Mouse (Mus musculus) liver, embryonic 14.5 days (tissue): ENCODE results near the gene Usp25. TPM values are rescaled to one million over a fixed set of nuclear protein-coding genes. Genes with fewer than 3 reads are reported as not detected.

ENCODE experiments used
- ATAC-seq: fragments of 200-750 bp; cut with Nextera tagmentation; 2 replicates; pipeline ENCODE4 v1.8.0; 2017; ENCODE audit warnings: moderate number of reproducible peaks, mild to moderate bottlenecking, moderate library complexity; ENCODE audit not compliant: insufficient read depth
- DNase-seq, 3 experiments: peaks; one replicate each; pipeline ENCODE4 v3.0.0-alpha.2; 2012 to 2013; ENCODE audit warnings: low read depth in 3 of 3, low spot score in 3 of 3
- H3K27ac ChIP-seq: fragments of 300-500 bp; sonication (generic); 2 replicates; pipeline ENCODE4 v1.5.1; 2014; ENCODE audit warnings: moderate library complexity, mild to moderate bottlenecking, control low read depth, inconsistent platforms
- H3K27me3 ChIP-seq: fragments of 300-500 bp; sonication (generic); 2 replicates; pipeline ENCODE4 v1.6.1; 2014; ENCODE audit warnings: mild to moderate bottlenecking, low read length, moderate library complexity; ENCODE audit not compliant: control insufficient read depth, insufficient read depth
- H3K36me3 ChIP-seq: fragments of 300-500 bp; sonication (generic); replicated peaks from 2 replicates; pipeline ENCODE4 v1.6.1; 2014; ENCODE audit warnings: low read depth; ENCODE audit not compliant: control insufficient read depth, insufficient read depth
- H3K4me1 ChIP-seq, 2 experiments: fragments of 200-500 bp in 1 of 2; fragments of 300-500 bp in 1 of 2; sonication (generic) in 1 of 2; replicated peaks; 2 replicates each; pipeline ENCODE4 v1.6.1; 2012 to 2014; ENCODE audit warnings: antibody characterized with exemption in 1 of 2, inconsistent platforms in 1 of 2, low read length in 1 of 2; ENCODE audit not compliant: control insufficient read depth in 2 of 2, insufficient read depth in 2 of 2
- H3K4me2 ChIP-seq: fragments of 300-500 bp; sonication (generic); 2 replicates; pipeline ENCODE4 v1.6.1; 2014; ENCODE audit warnings: low read depth, mild to moderate bottlenecking, control low read depth, moderate library complexity
- H3K4me3 ChIP-seq, 2 experiments: fragments of 200-500 bp in 1 of 2; fragments of 300-500 bp in 1 of 2; sonication (generic) in 1 of 2; 2 replicates each; pipeline ENCODE4 v1.5.1; 2012 to 2014; ENCODE audit warnings: low read depth in 2 of 2, low read length in 2 of 2, mild to moderate bottlenecking in 2 of 2, control low read depth in 1 of 2, inconsistent platforms in 1 of 2, moderate library complexity in 1 of 2; ENCODE audit not compliant: insufficient read depth in 1 of 2
- H3K9ac ChIP-seq: fragments of 300-500 bp; sonication (generic); replicated peaks from 2 replicates; pipeline ENCODE4 v1.6.1; 2014; ENCODE audit warnings: mild to moderate bottlenecking, control low read depth, moderate library complexity
- H3K9me3 ChIP-seq: fragments of 300-500 bp; sonication (generic); 2 replicates; pipeline ENCODE4 v1.6.1; 2016; ENCODE audit warnings: low read length, mixed read lengths; ENCODE audit not compliant: control insufficient read depth
- CTCF ChIP-seq: IDR thresholded peaks from 2 replicates; pipeline ENCODE4 v1.5.1; 2016; ENCODE audit warnings: antibody characterized with exemption, low read depth, control low read depth
- EP300 ChIP-seq: IDR thresholded peaks from 2 replicates; pipeline ENCODE4 v1.6.1; 2016; ENCODE audit warnings: antibody characterized with exemption, low read depth
- WGBS: fragments of 180-500 bp; shearing (Covaris S2); extraction: QIAGEN DNeasy Blood & Tissue Kit; methylation state at CpG from one replicate; pipeline ENCODE4 v1.1.7; 2014; ENCODE audit not compliant: insufficient replicate concordance; 5-methylcytosine and 5-hydroxymethylcytosine counted together
- polyA plus RNA-seq, 2 experiments: library from polyadenylated mRNA; depleted of rRNA in 1 of 2; stranded (reverse) in 1 of 2; unstranded in 1 of 2; fragments of >200 nt; fragmentation: Nextera tagmentation in 1 of 2; extraction: Ambion mirVana in 1 of 2; gene quantifications; 2 replicates each; pipeline versions ENCODE4 v1.2.1 to v1.2.3; 2012 to 2014

Gene Usp25
- polyA plus RNA-seq, 2 experiments: 30.4 to 45.5 TPM

DNA sequence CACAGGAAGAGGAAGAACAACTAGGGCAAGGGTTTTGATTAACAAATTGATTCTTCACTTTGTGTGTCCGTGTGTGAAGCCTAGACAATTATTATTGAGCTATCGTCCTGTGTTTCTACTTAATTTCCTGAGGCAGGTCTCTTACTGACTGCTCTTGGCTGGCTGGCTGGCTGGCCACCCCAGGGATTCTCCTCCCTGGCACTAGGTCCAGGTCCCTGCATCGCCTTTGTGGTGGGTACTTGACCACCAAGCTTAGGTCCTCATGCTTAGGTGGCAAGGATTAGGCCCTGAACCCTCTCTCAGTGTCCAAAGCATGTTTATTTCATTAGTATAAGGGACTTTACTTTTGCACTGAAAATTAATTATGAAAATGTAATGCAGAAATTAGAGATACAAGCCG, 12.6 kb downstream of the Usp25 start:
- ATAC-seq (no peak), DNase-seq (no peak)
- Histone ChIP-seq H3K4me2 (peak overlapping the region; percentile 77), H3K4me1 (peaks cover 83 to 84% of the 10 kb centered on the region in 2 experiments), H3K9me3 (no peaks in the 10 kb centered on the region), H3K27ac (peak overlapping the region; percentile 97), H3K4me3 (peak overlapping the region in 1 of 2 experiments; percentile 13; a peak in 2 of 4 replicates), H3K27me3 (no peaks in the 10 kb centered on the region), H3K36me3 (peaks cover 20% of the 10 kb centered on the region), H3K9ac (peak overlapping the region; percentile 62)
- 73% methylated on average over 4 of the region's 4 CpGs for WGBS
- no peak for TF ChIP-seq EP300
- no peak for TF ChIP-seq CTCF

DNA sequence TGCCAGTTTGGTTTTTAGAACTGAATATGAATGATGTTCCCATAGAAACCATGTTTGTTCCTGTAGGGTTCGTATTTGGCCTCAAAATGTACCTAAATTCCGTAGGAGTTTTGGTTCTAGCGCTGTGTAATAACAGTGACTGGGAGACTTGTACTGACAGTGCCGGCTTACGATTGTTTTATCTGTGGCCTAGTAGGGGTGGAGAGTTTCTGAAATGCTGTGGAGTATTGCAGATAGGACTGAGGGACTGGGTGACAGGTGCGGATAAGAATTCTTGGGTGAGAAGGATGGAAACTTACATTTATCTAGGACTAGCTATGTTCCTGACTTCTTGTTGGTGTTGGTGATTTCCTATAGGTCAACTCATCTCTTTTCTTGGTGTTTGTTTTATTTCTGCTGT, 13.4 kb downstream of the Usp25 start:
- Histone ChIP-seq H3K9ac (peak overlapping the region; percentile 74), H3K36me3 (peaks cover 20% of the 10 kb centered on the region), H3K9me3 (no peaks in the 10 kb centered on the region), H3K4me2 (peak overlapping the region; percentile 77), H3K27ac (peak overlapping the region; percentile 97), H3K4me1 (peaks cover 82% of the 10 kb centered on the region in 2 experiments), H3K27me3 (no peaks in the 10 kb centered on the region), H3K4me3 (peak overlapping the region; percentile 48 to 62)
- peak; percentile 91 for ATAC-seq
- peak; percentile 88 to 90 (median 89) for DNase-seq
- TF ChIP-seq CTCF: no peak
- peak; percentile 99 for TF ChIP-seq EP300
- WGBS: 14% methylated on average over 6 of the region's 6 CpGs

DNA sequence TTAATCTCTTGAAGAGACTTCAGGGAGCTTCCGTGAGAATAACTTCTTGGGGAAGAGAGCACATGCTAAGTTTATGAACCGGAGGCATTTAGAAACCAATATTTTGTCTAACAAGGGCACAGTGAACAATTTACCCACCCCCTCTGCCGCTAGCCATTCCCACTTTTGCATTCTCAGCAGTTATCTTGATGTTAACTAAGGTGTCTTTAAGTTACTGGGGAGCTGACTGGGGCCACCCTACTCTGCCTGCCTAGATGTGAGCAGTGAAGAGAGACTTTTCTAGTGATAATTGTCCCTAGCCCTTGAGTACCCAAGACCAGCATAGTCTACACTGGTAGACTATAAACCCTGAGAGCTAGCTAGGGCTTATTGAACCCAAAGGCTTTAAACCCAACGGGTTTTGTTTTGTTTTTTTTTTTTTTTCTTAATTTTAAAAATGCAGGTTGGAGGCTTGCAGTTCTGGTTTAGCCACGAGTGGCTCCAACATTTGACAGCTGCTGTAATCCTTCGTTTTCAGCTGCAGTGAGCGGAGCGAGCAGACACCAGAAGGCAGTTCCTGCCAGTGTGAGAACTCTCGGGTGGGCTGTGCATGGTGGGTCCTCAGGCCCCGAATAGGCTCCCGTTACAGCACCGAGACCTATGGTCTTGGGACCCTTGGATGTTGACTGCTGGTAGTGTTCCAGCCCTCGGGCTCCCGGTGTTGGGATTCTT, 14.6 kb downstream of the Usp25 start:
- peak overlapping the region; percentile 97 for H3K27ac ChIP-seq
- no peaks in the 10 kb centered on the region for H3K9me3 ChIP-seq
- no peak for DNase-seq
- peak overlapping the region; percentile 74 for H3K9ac ChIP-seq
- TF ChIP-seq EP300 (peak; percentile 11; the same call in 1 of the 2 replicates), CTCF (no peak)
- peak; percentile 45 for ATAC-seq
- H3K4me3 ChIP-seq: peak overlapping the region; percentile 48 to 62
- peaks cover 20% of the 10 kb centered on the region for H3K36me3 ChIP-seq
- WGBS: 32% methylated on average over 14 of the region's 14 CpGs
- peak overlapping the region; percentile 77 for H3K4me2 ChIP-seq
- H3K27me3 ChIP-seq: no peaks in the 10 kb centered on the region
- H3K4me1 ChIP-seq: peaks cover 73 to 75% of the 10 kb centered on the region in 2 experiments

DNA sequence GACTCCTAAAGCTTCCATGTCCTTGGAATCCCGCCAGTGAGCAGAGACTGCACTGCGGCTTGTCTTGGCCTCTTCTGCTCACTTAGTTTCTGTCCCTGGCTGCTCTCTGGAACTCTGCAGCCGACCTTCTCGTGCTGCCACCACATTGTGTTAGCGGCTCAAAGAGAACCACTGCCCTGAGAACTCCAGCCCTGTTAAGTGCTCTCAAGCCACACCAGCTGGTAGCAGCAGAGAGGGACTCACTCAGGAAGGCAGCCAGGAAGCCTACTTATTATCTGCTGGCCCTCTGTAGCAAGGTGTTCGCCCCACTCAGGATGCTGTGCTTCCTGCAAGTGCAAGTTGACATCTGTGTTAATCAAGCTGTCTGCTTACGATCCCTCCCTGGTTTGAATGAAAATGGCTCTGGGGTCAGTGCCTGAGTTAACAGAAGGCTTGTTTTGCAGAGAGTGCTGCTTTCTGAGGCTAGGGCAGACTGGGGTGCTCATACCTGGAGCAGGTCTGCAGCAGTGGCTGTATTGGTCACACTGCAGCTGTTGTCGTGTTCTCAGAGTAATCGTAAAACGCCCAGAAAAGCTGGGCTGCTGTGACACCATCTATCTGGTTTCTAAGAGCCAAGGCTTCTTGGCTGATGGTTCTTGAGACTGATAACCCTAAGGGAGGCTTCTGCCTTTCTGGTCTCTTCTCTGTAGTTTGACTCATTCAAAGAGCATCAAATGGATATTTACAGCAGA, 15.3 kb downstream of the Usp25 start:
- H3K27ac ChIP-seq: peak overlapping the region; percentile 97
- H3K4me3 ChIP-seq: peak overlapping the region; percentile 48 to 62
- DNase-seq: peak in 2 of 3 experiments; percentile 41 to 44
- no peaks in the 10 kb centered on the region for H3K9me3 ChIP-seq
- H3K36me3 ChIP-seq: peaks cover 26% of the 10 kb centered on the region
- H3K4me2 ChIP-seq: peak overlapping the region; percentile 77
- peak overlapping the region; percentile 74 for H3K9ac ChIP-seq
- 17% methylated on average over 10 of the region's 10 CpGs for WGBS
- ATAC-seq: peak; percentile 48
- H3K4me1 ChIP-seq: peaks cover 66 to 68% of the 10 kb centered on the region in 2 experiments
- H3K27me3 ChIP-seq: no peaks in the 10 kb centered on the region
- TF ChIP-seq EP300 (peak; percentile 63), CTCF (peak; percentile 48)

DNA sequence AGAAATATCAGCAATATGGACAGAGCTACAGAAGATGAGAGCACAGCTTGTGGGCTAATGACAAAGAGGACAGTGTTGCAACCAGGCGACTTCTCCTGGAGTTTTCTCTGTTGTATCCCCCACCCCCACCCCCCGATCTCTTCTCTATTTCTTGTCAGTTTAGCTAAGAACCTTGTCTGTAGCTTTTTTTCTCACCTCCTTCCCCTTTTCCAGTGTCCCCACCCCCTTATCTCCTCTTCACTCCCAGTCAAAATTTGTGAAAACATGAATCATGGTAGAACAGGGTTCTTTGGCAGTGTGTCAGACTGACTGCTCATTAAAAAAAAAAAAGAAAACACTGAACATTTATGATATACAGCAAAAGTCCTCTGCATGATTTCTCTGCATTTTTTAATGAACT, 16.9 kb downstream of the Usp25 start:
- DNase-seq (no peak), ATAC-seq (no peak)
- Histone ChIP-seq H3K36me3 (peaks cover 28% of the 10 kb centered on the region), H3K4me1 (peaks cover 51 to 52% of the 10 kb centered on the region in 2 experiments), H3K4me3 (no peak overlapping the region), H3K4me2 (peak overlapping the region; percentile 77), H3K27me3 (no peaks in the 10 kb centered on the region), H3K9ac (no peak overlapping the region; the same call in 1 of the 2 replicates), H3K9me3 (no peaks in the 10 kb centered on the region), H3K27ac (peak overlapping the region; percentile 60)
- WGBS: 15% methylated on average over 2 of the region's 2 CpGs
- no peak for TF ChIP-seq CTCF
- TF ChIP-seq EP300: no peak
